Mouse (Mus musculus): ENCODE results near the gene Aff3.

Gene Aff3

DNA sequence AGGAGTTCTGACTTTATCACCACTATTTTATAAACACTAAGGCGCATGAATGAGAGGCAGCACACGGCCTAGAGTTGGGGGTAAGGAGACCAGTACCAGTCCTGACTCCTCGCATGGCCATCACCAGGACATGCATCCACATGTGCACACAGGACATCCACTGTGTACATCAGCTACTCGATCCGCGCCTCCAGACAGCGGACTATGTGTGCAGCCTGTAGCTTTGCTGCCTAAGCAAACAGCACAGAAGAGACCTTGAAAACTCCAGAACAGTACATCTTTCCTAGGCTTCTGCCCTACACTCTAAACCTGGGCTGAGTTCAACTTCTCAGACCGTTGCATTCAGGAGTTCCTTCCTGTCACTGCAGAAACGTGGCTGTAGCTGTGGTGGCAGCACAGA lies 104.1 kb downstream of the Aff3 start:
- in situ Hi-C loops (cut with MboI; ENCODE audit: low pct_unique_long_range_greater_than_20kb in 1 of 2, low sequenced_read_pairs in 2 of 2, unreplicated experiment in 1 of 2), result no loop called here

DNA sequence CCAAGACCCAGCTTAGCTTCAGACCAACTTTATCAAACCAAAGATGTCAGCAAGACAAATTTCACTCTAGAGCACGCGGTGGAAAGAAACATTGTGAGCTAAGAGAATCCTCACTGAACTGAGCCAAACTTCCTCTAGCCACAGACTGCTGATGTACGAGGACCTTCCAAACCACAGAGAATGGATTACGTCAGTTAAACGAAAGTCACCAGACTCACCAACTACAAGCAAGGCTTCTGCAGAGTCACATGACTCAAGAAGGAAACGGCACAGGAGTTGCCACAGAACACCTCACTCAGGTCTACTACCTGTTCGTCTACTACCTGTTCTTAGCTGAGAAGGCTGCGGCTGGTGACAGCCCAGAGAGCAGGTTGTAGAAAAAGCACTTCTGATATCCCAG lies 107.1 kb downstream of the Aff3 start:
- in situ Hi-C loops (cut with MboI; ENCODE audit: low pct_unique_long_range_greater_than_20kb in 1 of 2, low sequenced_read_pairs in 2 of 2, unreplicated experiment in 1 of 2), result no loop called here

DNA sequence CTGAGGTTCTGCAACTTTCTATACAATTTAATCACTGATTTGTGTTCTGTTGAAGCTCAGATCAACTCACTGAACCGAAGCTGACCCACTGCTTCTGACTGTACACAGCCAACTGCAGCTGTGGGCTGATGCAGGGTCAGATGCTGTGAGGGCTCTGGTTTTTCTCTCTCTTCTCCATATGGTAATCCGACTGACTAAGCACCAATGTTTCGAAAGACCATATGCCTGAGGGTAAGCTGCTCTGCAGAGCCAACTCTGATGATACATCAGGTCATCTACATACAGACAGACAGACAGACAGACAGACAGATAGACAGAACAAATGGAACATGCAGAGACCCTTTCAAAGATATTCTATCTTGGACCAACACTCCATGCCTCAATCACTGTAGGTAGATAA lies 110.2 kb downstream of the Aff3 start:
- in situ Hi-C loops (cut with MboI; ENCODE audit: low pct_unique_long_range_greater_than_20kb in 1 of 2, low sequenced_read_pairs in 2 of 2, unreplicated experiment in 1 of 2), result no loop called here

DNA sequence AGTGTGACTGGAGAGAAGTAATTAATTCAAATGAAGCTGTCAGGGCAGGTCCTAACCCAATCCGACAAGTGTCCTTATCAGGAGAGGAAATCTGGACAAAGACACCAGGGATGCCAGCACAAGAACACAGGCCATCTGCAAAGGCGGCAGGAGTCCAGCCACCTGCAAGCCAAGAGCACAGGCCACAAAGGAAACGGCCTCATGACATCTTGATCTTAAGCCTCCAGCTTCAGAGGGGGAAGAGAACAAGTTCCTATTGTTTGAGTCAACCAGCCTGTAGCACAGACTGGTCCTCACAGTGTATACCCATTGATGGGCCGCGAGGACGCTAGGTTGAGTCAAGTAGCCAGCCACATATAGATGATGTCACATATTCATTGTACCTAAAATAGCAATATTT lies 111.7 kb downstream of the Aff3 start:
- in situ Hi-C loops (cut with MboI; ENCODE audit: low pct_unique_long_range_greater_than_20kb in 1 of 2, low sequenced_read_pairs in 2 of 2, unreplicated experiment in 1 of 2), result no loop called here

DNA sequence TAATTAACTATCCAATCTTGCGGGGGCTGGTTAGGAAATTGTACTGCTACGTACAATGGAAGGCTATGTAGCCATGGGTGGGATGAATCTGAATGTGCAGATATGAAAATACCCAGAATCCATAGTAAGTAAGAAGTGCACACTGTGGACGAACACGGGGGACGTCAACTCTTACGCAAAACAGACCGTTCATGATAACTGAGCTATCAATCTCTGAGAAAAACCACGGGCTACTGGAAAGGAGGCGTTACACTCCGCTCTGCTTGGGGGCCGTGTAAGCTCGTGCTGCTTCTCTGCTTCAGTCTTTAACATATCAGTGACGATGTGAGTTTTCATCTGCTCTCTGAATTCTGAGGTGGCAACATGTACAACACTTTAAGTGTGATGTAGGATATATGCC lies 114.2 kb downstream of the Aff3 start:
- in situ Hi-C loops (cut with MboI; ENCODE audit: low pct_unique_long_range_greater_than_20kb in 1 of 2, low sequenced_read_pairs in 2 of 2, unreplicated experiment in 1 of 2), result no loop called here

DNA sequence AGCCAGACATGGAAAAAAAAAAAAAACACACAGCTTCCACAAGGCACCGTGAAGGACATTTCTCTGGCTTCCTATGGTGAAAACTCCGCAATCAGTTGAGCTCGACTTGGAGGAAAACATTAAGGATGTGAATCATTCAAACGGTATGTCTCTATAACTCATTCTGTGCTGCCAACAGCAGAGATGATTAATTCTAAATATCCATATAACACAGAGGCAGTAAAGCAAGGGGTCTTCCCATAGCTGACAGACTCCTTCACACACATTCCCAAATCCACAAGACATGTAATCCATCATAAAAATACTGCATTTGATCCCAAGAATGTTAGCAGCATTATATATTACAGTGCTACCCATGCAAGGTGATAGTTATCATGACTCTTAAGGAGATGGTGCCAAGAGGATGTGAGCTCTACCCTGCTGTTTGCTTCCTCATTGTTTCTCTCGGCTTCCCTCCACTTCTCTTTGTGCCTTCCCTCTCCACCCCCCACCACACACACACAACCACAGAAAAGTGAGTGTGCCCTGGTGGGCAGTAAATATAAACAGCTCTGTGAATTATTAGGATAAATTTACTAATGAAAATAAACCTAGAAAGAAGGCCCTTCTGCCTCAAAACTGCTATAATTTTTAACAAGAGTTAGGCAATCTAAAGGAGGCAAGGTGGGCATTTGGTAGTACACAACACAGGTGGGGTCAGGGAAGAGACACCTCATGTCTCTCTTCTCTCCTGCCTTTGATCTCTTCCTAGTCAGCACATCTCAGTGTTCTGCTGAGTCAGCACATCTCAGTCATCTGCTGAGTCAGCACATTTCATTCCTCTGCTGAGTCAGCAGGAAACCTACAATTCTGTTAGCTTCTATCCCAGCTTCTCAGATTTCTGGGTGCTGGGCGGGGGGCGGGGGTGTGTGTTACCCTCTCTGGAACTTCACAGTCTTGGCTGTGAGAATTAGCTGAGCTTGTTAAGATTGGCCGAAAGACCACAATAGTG lies 115.8 kb downstream of the Aff3 start:
- in situ Hi-C loops (cut with MboI; ENCODE audit: low pct_unique_long_range_greater_than_20kb in 1 of 2, low sequenced_read_pairs in 2 of 2, unreplicated experiment in 1 of 2), result no loop called here

DNA sequence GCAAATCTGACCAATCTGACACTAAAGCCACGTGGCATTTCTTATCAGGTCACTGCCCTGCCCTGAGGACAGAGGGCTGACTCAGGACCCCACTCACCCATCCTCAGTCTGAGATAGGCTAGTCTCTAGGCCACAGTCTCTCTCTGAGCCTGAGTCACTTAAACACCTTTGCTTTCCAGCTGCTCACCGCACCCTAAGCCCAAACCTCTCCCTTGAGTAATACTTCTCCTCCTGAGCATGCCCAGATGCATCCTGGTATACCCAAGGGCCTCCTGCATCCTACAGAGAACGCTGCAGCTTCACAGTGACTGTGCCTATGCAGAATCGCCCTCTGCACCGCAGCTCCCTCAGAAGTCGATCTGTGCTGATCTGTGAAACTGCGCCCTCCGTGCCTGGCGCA lies 117.1 kb downstream of the Aff3 start:
- in situ Hi-C loops (cut with MboI; ENCODE audit: low pct_unique_long_range_greater_than_20kb in 1 of 2, low sequenced_read_pairs in 2 of 2, unreplicated experiment in 1 of 2), result no loop called here

DNA sequence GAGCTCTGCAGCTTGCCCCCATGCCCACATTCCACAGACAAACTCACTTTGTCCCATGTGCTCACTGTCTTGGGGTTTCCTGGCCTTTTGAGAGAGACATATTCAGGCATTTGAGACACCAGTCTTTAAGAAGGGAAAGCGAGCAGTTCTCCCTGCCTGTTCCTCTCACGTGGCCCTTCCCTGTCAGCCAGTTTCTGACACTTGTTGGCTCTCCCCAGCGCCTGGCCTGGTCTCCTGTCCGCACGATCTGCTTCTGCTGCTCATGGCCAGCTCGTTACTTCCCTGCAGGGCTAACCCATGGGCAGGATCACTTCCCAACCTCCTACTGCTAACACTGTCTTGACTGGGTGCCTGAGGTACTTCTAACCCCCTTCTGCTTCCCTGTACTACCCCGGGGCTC lies 118.1 kb downstream of the Aff3 start:
- in situ Hi-C loops (cut with MboI; ENCODE audit: low pct_unique_long_range_greater_than_20kb in 1 of 2, low sequenced_read_pairs in 2 of 2, unreplicated experiment in 1 of 2), result no loop called here

DNA sequence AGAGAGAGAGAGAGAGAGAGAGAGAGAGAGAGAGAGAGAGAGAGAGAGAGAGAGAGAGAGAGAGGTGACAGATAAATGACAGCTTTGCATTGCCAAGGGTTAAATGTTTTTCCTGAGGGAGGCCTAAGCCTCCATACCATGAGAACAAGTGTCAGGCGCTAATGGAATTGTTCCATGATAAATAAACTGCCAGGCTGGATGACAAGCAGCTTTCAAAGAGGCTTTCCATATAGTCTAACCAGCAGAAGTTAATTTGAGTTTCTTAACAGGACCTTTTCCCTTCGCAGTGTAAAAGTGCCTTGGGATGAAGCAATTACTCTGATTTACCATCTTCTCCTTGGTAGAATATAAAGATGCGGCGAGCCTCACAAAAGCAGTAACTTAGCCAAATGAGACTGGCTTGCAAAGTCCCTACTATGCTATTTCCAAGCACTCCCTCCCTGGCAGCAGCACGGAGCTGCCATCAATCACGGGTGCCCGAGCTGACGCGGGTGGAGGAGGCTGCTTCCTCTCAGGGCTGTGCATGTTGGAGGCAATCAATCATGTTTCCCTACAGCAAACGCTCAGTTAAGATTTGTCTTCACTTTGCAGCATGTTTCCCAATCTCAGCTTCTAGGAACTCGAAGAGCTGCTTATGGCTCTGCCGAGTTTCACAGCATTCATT lies 119.3 kb downstream of the Aff3 start:
- in situ Hi-C loops (cut with MboI; ENCODE audit: low pct_unique_long_range_greater_than_20kb in 1 of 2, low sequenced_read_pairs in 2 of 2, unreplicated experiment in 1 of 2), result no loop called here

DNA sequence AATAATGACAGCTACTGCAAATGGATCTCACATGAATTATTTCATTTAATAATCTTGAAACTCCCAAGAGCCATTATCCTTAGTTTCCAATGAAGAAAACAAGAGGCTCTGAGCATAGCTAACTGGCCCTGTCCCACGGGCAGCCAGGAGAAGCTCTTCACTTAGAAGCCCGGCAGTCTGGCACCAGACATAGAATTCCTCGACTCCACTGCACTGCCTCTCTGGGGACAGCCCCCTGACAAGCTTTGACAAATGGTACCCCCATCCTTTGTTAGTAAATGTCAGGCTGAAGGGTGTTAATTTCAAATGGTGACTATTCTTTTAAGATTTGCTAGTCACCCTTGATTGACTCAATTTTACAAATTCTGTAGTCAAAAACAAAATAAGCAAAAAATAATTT lies 120.3 kb downstream of the Aff3 start:
- in situ Hi-C loops (cut with MboI; ENCODE audit: low pct_unique_long_range_greater_than_20kb in 1 of 2, low sequenced_read_pairs in 2 of 2, unreplicated experiment in 1 of 2), result no loop called here

DNA sequence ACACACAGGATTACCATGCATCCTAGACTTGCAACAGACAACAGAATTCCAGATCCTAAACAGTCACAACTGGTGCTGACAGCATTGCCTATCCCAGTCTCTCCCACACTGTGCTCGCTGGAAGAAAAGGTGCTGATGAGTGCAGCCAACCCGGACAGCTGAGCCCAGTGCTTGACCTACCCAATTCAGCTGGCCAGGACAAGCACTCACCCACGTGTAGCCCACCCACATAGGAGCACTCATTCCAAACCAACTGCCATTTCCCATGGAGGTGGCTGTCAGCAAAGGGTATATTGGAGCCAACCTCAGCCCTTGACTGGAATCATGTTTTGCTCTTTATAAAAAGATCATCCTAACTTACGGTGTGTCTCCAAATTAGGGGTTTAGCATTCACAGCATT lies 123.2 kb downstream of the Aff3 start:
- in situ Hi-C loops (cut with MboI; ENCODE audit: low pct_unique_long_range_greater_than_20kb in 1 of 2, low sequenced_read_pairs in 2 of 2, unreplicated experiment in 1 of 2), result no loop called here

DNA sequence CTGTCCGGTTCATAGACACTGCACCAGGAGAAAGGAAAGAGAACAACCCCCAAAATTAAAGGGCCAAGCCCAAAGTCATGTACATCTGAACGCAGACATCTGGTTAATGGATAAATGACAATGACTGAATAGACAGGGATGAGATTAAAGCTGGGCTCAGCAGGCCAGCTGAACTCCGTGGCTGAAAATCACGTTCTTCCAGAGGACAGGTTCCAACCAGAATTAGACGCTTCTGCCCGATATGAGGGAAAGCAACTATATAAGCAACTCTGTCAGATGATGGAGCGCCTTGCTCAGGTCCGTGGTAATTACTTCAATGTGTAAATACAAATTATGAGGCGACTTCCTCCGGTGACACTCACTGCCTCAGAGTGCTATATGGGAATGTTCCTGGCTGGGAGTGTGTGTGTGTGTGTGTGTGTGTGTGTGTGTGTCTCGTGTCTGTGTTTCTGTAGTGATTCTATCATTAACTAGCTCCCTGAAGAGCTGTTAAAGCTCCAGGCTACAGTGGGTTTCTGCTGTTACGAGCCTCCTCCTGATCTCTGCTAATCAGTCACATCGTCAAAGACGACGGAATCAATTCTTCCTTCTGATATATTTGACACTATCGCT lies 127.7 kb downstream of the Aff3 start:
- in situ Hi-C loops (cut with MboI; ENCODE audit: low pct_unique_long_range_greater_than_20kb in 1 of 2, low sequenced_read_pairs in 2 of 2, unreplicated experiment in 1 of 2), result no loop called here

DNA sequence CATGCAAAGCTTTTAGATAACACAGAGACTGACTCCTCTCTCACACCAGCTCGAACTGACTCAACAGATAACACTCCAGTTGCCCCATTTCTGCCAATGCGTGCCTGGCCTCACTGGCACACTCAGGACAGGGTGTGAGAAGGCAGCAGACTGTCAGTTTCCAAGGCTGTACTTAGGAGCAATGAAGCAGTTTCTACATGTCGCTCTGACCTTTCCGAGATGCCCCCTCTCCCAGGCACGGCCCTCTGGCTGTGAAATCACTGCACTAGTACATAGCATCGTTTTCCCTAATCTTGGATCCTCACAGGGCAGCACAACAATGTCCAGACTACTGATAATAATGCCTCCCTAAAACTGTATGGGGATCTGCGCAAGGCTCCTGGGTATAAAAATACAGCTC lies 132.2 kb downstream of the Aff3 start:
- in situ Hi-C loops (cut with MboI; ENCODE audit: low pct_unique_long_range_greater_than_20kb in 1 of 2, low sequenced_read_pairs in 2 of 2, unreplicated experiment in 1 of 2), result no loop called here

DNA sequence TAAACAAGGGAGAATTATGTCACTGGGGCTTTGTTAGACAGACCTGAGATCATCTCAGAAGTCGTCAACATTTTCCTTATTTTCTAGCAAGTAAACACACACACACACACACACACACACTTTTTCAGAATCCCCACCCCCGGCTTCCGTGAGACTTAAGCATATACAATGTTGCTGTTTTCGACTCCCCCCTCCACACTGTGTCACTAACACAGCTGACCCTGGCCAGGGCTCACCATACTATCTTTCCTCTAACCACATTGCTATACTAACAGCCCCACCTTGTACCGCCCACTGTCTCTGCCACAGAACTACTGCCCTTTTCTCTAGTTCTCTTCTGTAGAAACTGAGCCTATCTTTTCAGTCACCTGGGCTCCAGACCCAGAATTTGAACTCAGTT lies 136.1 kb downstream of the Aff3 start:
- in situ Hi-C loops (cut with MboI; ENCODE audit: low pct_unique_long_range_greater_than_20kb in 1 of 2, low sequenced_read_pairs in 2 of 2, unreplicated experiment in 1 of 2), result no loop called here

DNA sequence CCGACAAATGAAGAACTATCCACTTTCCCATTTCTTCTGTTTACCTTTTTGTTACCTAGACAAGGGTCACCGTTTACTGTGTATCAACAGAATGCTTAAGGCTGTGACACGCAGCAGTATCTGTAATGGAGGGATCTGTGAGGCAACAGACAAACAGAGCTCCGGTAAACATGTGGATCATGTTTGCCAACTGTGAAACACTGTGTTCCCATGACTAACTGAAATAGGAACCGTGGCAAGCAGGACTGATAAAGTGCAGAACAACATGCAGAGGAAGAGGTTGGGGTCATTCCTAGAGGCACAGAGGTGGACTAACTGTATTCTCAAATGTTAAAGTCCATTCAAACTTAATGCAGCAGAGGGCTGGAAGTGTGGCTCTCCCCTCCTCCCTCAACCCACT lies 138.2 kb downstream of the Aff3 start:
- in situ Hi-C loops (cut with MboI; ENCODE audit: low pct_unique_long_range_greater_than_20kb in 1 of 2, low sequenced_read_pairs in 2 of 2, unreplicated experiment in 1 of 2), result no loop called here

DNA sequence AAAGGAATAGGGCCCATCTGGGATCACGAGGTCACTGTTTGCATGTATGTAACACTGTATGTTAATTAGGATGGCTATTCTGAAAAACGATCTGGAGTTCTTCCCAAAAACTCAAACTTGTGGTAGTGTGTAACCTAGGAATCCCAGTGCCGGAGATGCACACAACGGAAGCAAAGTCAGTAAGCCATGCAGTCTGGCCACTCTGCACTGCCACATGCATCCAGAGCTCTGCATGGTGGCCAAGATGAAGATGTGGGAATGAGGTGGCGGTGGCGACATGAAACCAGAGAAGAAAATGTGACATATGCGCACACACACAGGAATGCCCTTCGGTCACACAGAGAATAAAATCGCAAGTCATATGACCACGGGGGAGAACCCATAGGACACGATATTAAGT lies 143.1 kb downstream of the Aff3 start:
- in situ Hi-C loops (cut with MboI; ENCODE audit: low pct_unique_long_range_greater_than_20kb in 1 of 2, low sequenced_read_pairs in 2 of 2, unreplicated experiment in 1 of 2), result no loop called here

DNA sequence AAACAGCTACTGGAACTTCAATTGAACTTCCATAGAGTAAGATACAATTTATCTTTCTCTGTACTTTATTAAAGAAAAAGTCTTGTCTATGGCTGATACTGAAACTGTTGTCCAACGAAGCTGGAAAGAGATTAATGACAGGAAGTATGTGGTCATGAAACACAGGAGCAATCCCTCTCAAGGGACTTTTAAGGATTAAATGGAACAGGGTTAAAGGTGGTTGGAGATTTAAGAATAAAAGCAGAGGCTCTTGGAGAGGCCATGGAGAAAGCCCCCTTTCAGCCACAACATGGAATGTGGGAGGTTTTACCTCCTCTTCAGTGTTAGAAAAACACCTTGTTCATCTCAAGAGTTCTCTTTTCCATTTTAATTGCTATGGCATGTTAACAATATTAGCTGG lies 148.5 kb downstream of the Aff3 start:
- in situ Hi-C loops (cut with MboI; ENCODE audit: low pct_unique_long_range_greater_than_20kb in 1 of 2, low sequenced_read_pairs in 2 of 2, unreplicated experiment in 1 of 2), result no loop called here

DNA sequence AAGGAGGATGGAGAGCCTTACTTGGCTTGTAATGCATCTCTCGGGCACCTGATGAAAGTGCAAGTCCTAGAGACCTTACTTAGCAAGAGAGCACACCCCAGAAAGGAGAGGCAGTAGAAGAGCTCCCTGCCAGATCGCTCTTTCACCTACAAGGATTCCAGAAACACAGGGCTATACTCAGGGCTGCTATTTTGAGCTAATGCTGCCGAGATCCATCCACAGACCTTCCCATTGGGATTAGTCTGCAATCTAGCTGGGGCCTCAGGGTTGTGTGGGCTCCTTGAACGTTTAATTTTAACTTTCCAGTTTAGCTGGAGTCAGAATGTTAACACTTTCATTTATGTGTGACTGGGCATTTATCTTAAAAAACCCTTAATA lies 150.1 kb downstream of the Aff3 start:
- in situ Hi-C loops (cut with MboI; ENCODE audit: low pct_unique_long_range_greater_than_20kb in 1 of 2, low sequenced_read_pairs in 2 of 2, unreplicated experiment in 1 of 2), result no loop called here

DNA sequence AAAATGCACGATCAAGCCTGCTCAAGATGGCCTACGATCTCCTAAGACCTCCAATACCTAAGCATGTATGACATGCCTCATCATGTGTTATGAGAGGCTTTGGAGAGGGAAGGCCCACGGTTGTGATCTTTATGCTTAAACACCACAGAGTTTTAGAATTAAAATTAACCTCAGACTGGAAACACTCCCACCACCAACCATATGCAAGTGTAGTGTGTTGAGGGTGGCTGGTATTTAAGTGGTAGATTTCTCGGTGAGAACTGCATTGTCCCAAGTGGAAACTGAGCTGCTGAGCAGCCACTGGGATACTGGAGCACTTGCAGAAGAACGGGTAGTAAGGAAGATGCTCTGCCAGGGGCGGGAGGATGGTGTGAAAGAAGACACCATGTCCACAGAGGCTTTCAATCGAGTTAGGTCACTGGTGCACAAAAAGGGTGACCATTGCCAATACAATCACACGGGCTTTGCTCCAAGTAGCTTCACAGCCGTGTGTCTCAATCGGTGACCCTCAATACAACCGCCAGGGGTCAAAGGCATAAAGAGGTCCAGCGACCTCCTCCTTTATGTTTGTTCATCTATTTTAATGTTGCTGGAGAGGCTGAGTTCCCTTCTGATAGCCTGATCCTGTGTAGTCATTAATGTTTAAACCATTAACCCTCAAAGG lies 150.7 kb downstream of the Aff3 start:
- in situ Hi-C loops (cut with MboI; ENCODE audit: low pct_unique_long_range_greater_than_20kb in 1 of 2, low sequenced_read_pairs in 2 of 2, unreplicated experiment in 1 of 2), result no loop called here
